Comparison of ENCODE assay signal across 12 mouse cellular contexts in the genomic region with DNA sequence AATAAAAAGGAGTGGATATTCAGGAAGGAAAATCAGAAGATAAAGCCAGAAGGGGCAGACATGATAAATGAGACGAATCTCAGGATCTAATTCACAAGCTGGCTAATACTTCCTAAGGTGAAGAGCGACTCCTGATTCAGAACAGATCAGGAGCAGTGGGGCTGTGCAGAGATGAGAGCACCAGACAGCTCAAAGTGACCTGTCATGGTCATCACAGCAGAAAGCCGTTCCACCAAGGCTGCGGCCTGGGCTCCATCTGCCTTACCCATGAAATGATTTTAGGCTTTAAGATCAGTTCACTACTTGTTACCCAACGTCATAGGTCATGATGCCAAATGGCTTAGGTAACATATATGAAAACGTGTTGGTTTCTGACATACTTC.
"Had no signal": no experiment of that assay in that cellular context is flagged by ENCODE, and none has a peak within 500 bp of the region (broad histone marks: within the 10 kb centered on the region; RNA-seq: fewer than 3 reads in every experiment).

No protein-coding gene starts in this region.

- H3K27ac ChIP-seq: left cerebral cortex, adult 2 months; limb, embryonic 12.5 days; liver, embryonic 13.5 days; lung, embryonic 15.5 days; macrophage; midbrain, embryonic 12.5 days had no signal

- ATAC-seq: liver, postnatal 0 days had no signal

- H3K27me3 ChIP-seq: limb, embryonic 12.5 days; liver, embryonic 13.5 days; lung, embryonic 15.5 days; megakaryocyte, embryonic 14.5 days; midbrain, embryonic 12.5 days had no signal

- H3K4me2 ChIP-seq: limb, embryonic 12.5 days; liver, embryonic 13.5 days; lung, embryonic 15.5 days; midbrain, embryonic 12.5 days had no signal

- H3K9ac ChIP-seq: limb, embryonic 12.5 days; liver, embryonic 13.5 days; liver, postnatal 0 days; lung, embryonic 15.5 days; midbrain, embryonic 12.5 days had no signal

- H3K9me3 ChIP-seq: limb, embryonic 12.5 days; liver, embryonic 13.5 days; lung, embryonic 15.5 days; megakaryocyte, embryonic 14.5 days; midbrain, embryonic 12.5 days had no signal

- H3K4me3 ChIP-seq: left cerebral cortex, adult 2 months; limb, embryonic 12.5 days; liver, embryonic 13.5 days; lung, embryonic 15.5 days; megakaryocyte, embryonic 14.5 days; midbrain, embryonic 12.5 days had no signal

- H3K4me1 ChIP-seq: limb, embryonic 12.5 days; liver, embryonic 13.5 days; megakaryocyte, embryonic 14.5 days; midbrain, embryonic 12.5 days had no signal

- H3K36me3 ChIP-seq: limb, embryonic 12.5 days; liver, embryonic 13.5 days; lung, embryonic 15.5 days; midbrain, embryonic 12.5 days had no signal

- DNase-seq: kidney, adult 8-10 months; liver; liver, embryonic 13.5 days; liver, postnatal 0 days; right cerebral cortex, postnatal 14 days; thymus, postnatal 36 days had no signal
